Mouse (Mus musculus): ENCODE results near the gene Fgfr2. TPM values are rescaled to one million over a fixed set of nuclear protein-coding genes. Genes with fewer than 3 reads are reported as not detected.

Fgfr2 gene
- polyA plus RNA-seq, 1 experiment: 14.7 TPM

DNA sequence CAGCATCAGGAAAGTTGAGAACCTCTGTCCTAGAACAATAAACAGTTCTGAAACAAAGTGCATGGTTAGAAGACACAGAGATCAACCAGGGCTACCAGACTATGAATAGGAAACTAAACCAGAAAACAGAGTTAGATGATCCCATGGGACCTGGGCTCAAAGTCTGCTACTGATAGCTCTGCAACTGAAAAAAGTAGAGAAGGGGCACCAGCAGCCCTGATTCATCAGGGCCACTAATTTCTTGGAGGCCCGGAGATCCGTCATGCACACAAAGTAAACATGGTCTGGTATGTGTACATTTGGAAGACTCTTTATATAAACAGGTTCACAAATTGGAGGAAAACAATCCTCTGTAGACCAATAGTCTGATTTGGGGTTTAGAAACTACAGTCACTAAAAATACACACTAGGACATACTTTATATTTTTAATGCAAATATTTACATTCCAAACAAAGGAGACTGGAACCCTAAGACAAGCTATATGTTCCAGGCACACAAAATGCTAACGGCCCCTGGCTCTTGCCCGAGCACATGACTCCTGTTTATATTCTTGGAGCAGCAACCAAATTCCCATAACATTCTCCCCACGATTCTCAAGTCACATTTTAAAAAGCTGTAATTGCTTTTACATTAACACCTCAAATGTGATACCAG lies 814.5 kb downstream of the Fgfr2 start:
- Histone ChIP-seq H3K27me3 (ENCODE audit: control insufficient read depth, insufficient read depth, low read length) (no peaks in the 10 kb centered on the region), H3K27ac (ENCODE audit: insufficient read depth, low read depth, low read length) (0 out of 2 replicates have a peak overlapping the region, but pooled peaks have one; percentile 8), H3K4me3 (ENCODE audit: low read depth, low read length) (no peak overlapping the region), H3K4me1 (ENCODE audit: control insufficient read depth, insufficient read depth, insufficient read length, low read length) (peaks cover 18% of the 10 kb centered on the region; the same call in 1 of the 2 replicates), H3K36me3 (ENCODE audit: control insufficient read depth, insufficient read depth, low read length) (no peaks in the 10 kb centered on the region)
- no peak for TF ChIP-seq CTCF (IDR thresholded peaks at IDR 0.05; ENCODE audit: extremely low read depth, insufficient read length, insufficient replicate concordance, low read depth, low read length)
- 36% methylated on average over 5 of the region's 5 CpGs for WGBS

DNA sequence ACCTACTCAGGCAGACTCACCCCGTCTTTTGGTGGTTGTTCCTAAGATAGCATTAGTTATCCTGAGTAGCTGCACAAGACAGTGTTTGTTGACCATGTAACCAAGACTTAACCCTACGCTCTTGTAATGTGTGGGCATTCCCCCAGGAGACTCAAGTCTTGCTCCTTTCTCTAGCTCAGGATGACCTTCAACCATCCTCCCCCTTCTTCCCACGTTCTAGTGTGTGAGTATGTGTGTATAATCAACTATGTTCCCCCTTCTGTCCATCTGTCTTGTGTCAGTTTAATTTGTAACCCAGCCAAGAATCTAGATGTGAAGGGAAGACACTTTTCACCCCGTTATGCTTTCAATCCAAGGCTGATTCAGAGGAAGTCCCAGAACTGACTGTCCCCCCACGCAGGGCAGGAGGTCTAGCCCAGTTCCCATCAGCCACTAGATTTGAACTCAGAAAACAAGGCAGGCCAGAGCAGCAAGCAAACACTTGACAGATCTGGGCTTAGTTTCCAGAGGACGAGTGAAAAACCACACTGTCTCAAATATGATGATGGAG lies 815.4 kb downstream of the Fgfr2 start:
- WGBS: 58% methylated on average over 6 of the region's 6 CpGs

DNA sequence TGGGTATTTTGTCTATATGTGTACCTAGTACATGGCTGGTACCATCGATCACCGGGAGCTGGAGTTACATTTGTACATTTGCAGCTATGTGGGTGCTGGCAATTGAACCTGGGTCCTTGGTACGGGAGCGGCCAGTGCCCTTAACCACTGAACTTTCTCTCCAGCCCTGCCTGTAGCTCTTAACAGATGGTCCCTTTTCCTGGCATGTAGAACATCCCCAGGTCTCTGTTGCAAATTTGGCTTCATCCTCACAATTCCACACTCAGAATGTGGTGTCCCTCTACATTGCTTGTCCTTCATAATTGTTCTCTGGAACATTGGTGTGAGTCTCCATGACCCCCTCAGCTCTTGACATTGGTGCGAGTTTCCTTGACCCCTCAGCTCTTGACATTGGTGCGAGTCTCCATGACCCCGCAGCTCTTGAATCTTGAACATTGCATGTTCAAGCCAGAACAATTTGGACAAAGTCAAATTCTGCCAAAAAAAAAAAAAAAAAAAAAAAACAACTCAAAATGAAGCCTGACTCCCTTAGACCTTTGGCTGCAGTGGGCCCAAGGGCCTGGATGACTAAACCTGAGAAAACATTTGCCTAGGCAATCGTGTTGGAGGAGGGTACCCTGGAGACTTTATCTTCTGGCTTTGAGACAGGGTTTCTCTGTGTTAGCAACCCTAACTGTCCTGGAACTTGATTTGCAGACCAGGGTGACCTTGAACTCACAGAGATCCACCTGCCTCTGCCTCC lies 816.3 kb downstream of the Fgfr2 start:
- no peak overlapping the region for H3K27ac ChIP-seq (ENCODE audit: insufficient read depth, low read depth, low read length)
- 92% methylated on average over 8 of the region's 8 CpGs for WGBS
- no peaks in the 10 kb centered on the region for H3K36me3 ChIP-seq (ENCODE audit: control insufficient read depth, insufficient read depth, low read length)
- H3K4me1 ChIP-seq (ENCODE audit: control insufficient read depth, insufficient read depth, insufficient read length, low read length): peaks cover 22% of the 10 kb centered on the region; the same call in 1 of the 2 replicates
- no peaks in the 10 kb centered on the region for H3K27me3 ChIP-seq (ENCODE audit: control insufficient read depth, insufficient read depth, low read length)
- TF ChIP-seq CTCF (IDR thresholded peaks at IDR 0.05; ENCODE audit: extremely low read depth, insufficient read length, insufficient replicate concordance, low read depth, low read length) (no peak), POLR2A (IDR thresholded peaks at IDR 0.05; ENCODE audit: low read depth, low read length) (no peak)
- H3K4me3 ChIP-seq (ENCODE audit: low read depth, low read length): no peak overlapping the region

More for the DNA sequence above, 815.4 kb downstream of the Fgfr2 start:
- H3K4me3 ChIP-seq (ENCODE audit: low read depth, low read length): no peak overlapping the region
- peaks cover 20% of the 10 kb centered on the region; the same call in 1 of the 2 replicates for H3K4me1 ChIP-seq (ENCODE audit: control insufficient read depth, insufficient read depth, insufficient read length, low read length)
- H3K27me3 ChIP-seq (ENCODE audit: control insufficient read depth, insufficient read depth, low read length): no peaks in the 10 kb centered on the region
- no peak for TF ChIP-seq POLR2A (IDR thresholded peaks at IDR 0.05; ENCODE audit: low read depth, low read length)
- no peak for TF ChIP-seq CTCF (IDR thresholded peaks at IDR 0.05; ENCODE audit: extremely low read depth, insufficient read length, insufficient replicate concordance, low read depth, low read length)
- H3K36me3 ChIP-seq (ENCODE audit: control insufficient read depth, insufficient read depth, low read length): no peaks in the 10 kb centered on the region
- peak overlapping the region; percentile 24 for H3K27ac ChIP-seq (ENCODE audit: insufficient read depth, low read depth, low read length)

DNA sequence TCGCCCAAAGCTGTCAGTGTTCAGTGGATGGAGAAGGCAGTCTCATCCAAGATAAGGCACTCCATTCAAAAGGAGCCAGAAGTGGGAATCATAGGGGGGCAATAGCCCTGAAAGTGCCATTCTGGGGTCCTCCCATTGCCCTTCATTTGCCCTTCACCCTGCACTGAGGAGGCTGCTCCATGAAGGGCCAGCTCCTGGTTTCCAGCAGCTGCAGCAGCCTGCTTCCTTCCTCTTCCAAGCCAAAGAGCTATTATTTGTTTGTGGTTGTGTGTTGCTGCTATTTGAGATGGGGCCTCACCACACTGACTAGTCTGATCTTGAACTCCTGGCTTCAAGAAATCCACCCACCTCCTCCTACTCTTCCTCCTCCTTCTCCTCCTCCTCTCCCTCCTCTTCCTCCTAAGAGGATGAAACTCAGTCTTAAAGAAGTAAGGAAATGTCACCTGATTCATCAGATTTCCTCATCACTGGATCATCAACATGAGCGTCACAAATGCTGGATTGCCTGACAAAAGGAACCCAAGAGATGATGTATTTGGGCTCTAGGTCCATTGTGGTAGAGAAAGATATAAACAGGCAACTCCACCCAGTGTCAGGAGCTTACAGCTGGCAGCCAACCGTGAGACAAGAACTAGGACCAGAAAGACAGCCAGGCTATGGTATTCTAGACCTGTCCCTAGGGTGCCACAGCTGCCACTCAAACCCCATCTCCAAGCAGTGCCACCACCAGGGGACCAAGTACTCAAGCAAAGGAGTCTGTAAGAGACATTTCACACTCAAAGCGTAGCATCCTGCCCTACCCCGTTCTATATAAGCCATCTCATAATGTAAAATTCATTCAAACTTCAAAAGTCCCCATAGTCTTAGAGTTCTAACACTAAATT lies 817.4 kb downstream of the Fgfr2 start:
- 83% methylated on average over 5 of the region's 5 CpGs for WGBS
- TF ChIP-seq CTCF (IDR thresholded peaks at IDR 0.05; ENCODE audit: extremely low read depth, insufficient read length, insufficient replicate concordance, low read depth, low read length) (no peak), POLR2A (IDR thresholded peaks at IDR 0.05; ENCODE audit: low read depth, low read length) (no peak)
- Histone ChIP-seq H3K4me1 (ENCODE audit: control insufficient read depth, insufficient read depth, insufficient read length, low read length) (peaks cover 22% of the 10 kb centered on the region; the same call in 1 of the 2 replicates), H3K4me3 (ENCODE audit: low read depth, low read length) (no peak overlapping the region), H3K36me3 (ENCODE audit: control insufficient read depth, insufficient read depth, low read length) (no peaks in the 10 kb centered on the region), H3K27ac (ENCODE audit: insufficient read depth, low read depth, low read length) (no peak overlapping the region), H3K27me3 (ENCODE audit: control insufficient read depth, insufficient read depth, low read length) (no peaks in the 10 kb centered on the region)

DNA sequence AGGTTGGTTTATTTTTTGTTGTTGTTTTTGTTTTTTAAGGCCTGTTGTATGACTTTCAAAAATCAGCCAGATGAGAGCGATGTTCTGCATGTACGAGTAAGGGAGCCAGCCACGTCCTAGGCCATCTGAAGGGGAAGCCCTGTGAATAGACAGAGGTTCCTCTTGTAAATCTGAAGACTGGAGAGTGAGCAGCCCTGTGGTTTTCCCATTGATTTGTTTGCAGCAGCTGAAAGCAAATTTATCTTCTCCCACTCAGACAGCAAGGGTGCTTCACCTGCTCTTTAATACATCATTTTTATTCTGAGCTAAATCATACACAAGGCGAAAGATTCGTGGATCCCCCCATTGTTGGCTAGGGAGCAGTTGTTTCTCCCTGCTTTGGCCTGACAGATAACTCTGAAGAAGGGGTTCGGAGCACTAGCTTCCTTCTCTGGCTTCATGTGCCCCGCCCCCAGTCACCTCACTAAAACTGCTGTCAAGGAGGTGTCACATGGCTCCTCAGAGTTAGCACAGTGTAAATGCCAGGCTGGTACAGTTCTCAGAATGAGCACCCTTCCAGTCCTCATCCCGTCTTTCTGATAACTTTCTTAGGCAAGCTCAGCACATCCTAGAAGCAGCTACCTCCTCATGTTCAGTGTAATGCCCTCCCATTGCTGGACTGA lies 818.6 kb downstream of the Fgfr2 start:
- TF ChIP-seq POLR2A (IDR thresholded peaks at IDR 0.05; ENCODE audit: low read depth, low read length): no peak
- TF ChIP-seq CTCF (IDR thresholded peaks at IDR 0.05; ENCODE audit: extremely low read depth, insufficient read length, insufficient replicate concordance, low read depth, low read length): no peak
- H3K4me3 ChIP-seq (ENCODE audit: low read depth, low read length): no peak overlapping the region
- 70% methylated on average over 8 of the region's 8 CpGs for WGBS
- no peaks in the 10 kb centered on the region for H3K27me3 ChIP-seq (ENCODE audit: control insufficient read depth, insufficient read depth, low read length)
- peak overlapping the region; percentile 16; the same call in 1 of the 2 replicates for H3K27ac ChIP-seq (ENCODE audit: insufficient read depth, low read depth, low read length)
- no peaks in the 10 kb centered on the region for H3K36me3 ChIP-seq (ENCODE audit: control insufficient read depth, insufficient read depth, low read length)
- peaks cover 24% of the 10 kb centered on the region; the same call in 1 of the 2 replicates for H3K4me1 ChIP-seq (ENCODE audit: control insufficient read depth, insufficient read depth, insufficient read length, low read length)

DNA sequence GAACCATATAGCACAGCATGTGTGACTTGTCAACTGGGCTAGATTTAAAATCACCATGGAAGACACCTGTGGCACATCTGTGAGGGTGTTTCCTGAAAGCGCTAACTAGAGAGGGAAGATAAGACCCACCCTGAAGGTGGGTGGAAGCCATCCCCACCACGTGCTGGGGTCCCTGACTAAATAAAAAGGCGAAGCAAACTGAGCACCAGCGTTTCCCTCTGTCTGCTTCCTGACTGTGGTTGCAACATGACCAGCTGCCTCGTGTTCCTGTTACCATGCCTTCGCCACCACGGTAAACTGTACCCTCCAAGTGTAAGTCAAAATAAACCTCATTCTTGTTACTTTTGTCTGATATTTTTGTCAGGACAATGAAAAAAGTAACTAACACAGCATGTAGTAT lies 819.2 kb downstream of the Fgfr2 start:
- 64% methylated on average over 7 of the region's 7 CpGs for WGBS
- peaks cover 24% of the 10 kb centered on the region; the same call in 1 of the 2 replicates for H3K4me1 ChIP-seq (ENCODE audit: control insufficient read depth, insufficient read depth, insufficient read length, low read length)
- no peak overlapping the region for H3K4me3 ChIP-seq (ENCODE audit: low read depth, low read length)
- H3K27ac ChIP-seq (ENCODE audit: insufficient read depth, low read depth, low read length): no peak overlapping the region
- no peaks in the 10 kb centered on the region for H3K36me3 ChIP-seq (ENCODE audit: control insufficient read depth, insufficient read depth, low read length)
- TF ChIP-seq CTCF (IDR thresholded peaks at IDR 0.05; ENCODE audit: extremely low read depth, insufficient read length, insufficient replicate concordance, low read depth, low read length) (no peak), POLR2A (IDR thresholded peaks at IDR 0.05; ENCODE audit: low read depth, low read length) (no peak)
- H3K27me3 ChIP-seq (ENCODE audit: control insufficient read depth, insufficient read depth, low read length): no peaks in the 10 kb centered on the region

Data from small intestine, adult 2 months (tissue).